Mouse (Mus musculus): ENCODE measurements around the gene Capn6. TPM values are rescaled to one million over a fixed set of nuclear protein-coding genes. Genes with fewer than 3 reads are reported as not detected.
A peak's percentile ranks its signal among the peaks of the same experiment; 100 is the strongest.

Gene Capn6
- 28.3 and 30.1 TPM in 2 replicates for polyA plus RNA-seq (2015; fragmentation: Nextera tagmentation; extraction: Ambion mirVana)

DNA sequence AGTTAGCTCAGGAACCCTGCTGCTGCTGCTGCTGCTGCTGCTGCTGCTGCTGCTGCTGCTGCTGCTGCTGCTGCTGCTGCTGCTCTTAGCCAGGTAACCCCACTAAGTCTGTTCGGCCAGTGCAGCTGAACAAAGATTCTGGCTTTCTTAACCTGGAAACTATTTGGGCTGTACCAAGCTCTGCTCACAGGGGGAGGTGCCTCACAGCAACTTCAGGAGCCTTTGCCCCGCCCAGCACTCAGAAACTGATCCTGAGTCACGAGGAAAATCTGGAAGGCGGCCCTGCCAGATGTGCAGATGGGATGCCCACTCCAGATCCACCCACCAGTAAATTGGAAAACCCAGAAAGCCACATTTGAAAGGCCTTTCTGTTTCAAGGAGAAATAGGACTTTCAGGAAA, at the start of gene Capn6:
Gene Capn6 (minus strand): TSS at position 203 of the 400 bp plus-strand sequence.
- Histone ChIP-seq H3K4me3 (ENCODE audit: low read length) (peak within 1 kb of the TSS; percentile 21), H3K9ac (ENCODE audit: low read depth, low read length) (no peak within 1 kb of the TSS), H3K27me3 (replicated peaks; ENCODE audit: control insufficient read depth, insufficient read depth, low read length) (no peaks in the 10 kb centered on the region), H3K9me3 (ENCODE audit: control insufficient read depth, low read length) (no peaks in the 10 kb centered on the region), H3K4me2 (ENCODE audit: low read depth, low read length) (peak within 1 kb of the TSS; percentile 30), H3K27ac (ENCODE audit: low read length) (no peak within 1 kb of the TSS), H3K36me3 (ENCODE audit: control insufficient read depth, insufficient read depth, low read length) (no peaks in the 10 kb centered on the region), H3K4me1 (ENCODE audit: control insufficient read depth, insufficient read depth, low read length) (no peaks in the 10 kb centered on the region)
- 0 out of 2 replicates have a peak, but pooled peaks have one; percentile 26 for ATAC-seq
- WGBS, result 43% methylated on average over 4 of the region's 4 CpGs

- Histone ChIP-seq H3K27me3 (replicated peaks; ENCODE audit: control insufficient read depth, insufficient read depth, low read length) (no peaks in the 10 kb centered on the region), H3K4me1 (ENCODE audit: control insufficient read depth, insufficient read depth, low read length) (no peaks in the 10 kb centered on the region), H3K4me2 (ENCODE audit: low read depth, low read length) (no peak overlapping the region), H3K9ac (ENCODE audit: low read depth, low read length) (no peak overlapping the region), H3K36me3 (ENCODE audit: control insufficient read depth, insufficient read depth, low read length) (no peaks in the 10 kb centered on the region), H3K27ac (ENCODE audit: low read length) (no peak overlapping the region), H3K9me3 (ENCODE audit: control insufficient read depth, low read length) (no peaks in the 10 kb centered on the region), H3K4me3 (ENCODE audit: low read length) (no peak overlapping the region)
- no peak for ATAC-seq
- WGBS, result 83% methylated on average over 5 of the region's 5 CpGs
Observed at GRCm38 (mm10) chrX:143867129-143867664, 40.0 kb upstream of the Capn6 start.

GRCm38 (mm10) chrX:143851351-143851750, 24.1 kb upstream of the Capn6 start:
- Histone ChIP-seq H3K9me3 (ENCODE audit: control insufficient read depth, low read length) (no peaks in the 10 kb centered on the region), H3K9ac (ENCODE audit: low read depth, low read length) (no peak overlapping the region), H3K27ac (ENCODE audit: low read length) (no peak overlapping the region), H3K4me1 (ENCODE audit: control insufficient read depth, insufficient read depth, low read length) (no peaks in the 10 kb centered on the region), H3K4me3 (ENCODE audit: low read length) (no peak overlapping the region), H3K4me2 (ENCODE audit: low read depth, low read length) (no peak overlapping the region), H3K27me3 (replicated peaks; ENCODE audit: control insufficient read depth, insufficient read depth, low read length) (no peaks in the 10 kb centered on the region), H3K36me3 (ENCODE audit: control insufficient read depth, insufficient read depth, low read length) (no peaks in the 10 kb centered on the region)
- 73% methylated on average over 3 of the region's 3 CpGs for WGBS
- no peak for ATAC-seq

GRCm38 (mm10) chrX:143849969-143850368, 22.8 kb upstream of the Capn6 start:
- H3K27ac ChIP-seq (ENCODE audit: low read length), result no peak overlapping the region
- H3K9ac ChIP-seq (ENCODE audit: low read depth, low read length), result no peak overlapping the region
- H3K27me3 ChIP-seq (replicated peaks; ENCODE audit: control insufficient read depth, insufficient read depth, low read length), result no peaks in the 10 kb centered on the region
- no peaks in the 10 kb centered on the region for H3K9me3 ChIP-seq (ENCODE audit: control insufficient read depth, low read length)
- no peaks in the 10 kb centered on the region for H3K36me3 ChIP-seq (ENCODE audit: control insufficient read depth, insufficient read depth, low read length)
- no peak overlapping the region for H3K4me2 ChIP-seq (ENCODE audit: low read depth, low read length)
- no peak overlapping the region for H3K4me3 ChIP-seq (ENCODE audit: low read length)
- WGBS, result 66% methylated on average over 3 of the region's 3 CpGs
- H3K4me1 ChIP-seq (ENCODE audit: control insufficient read depth, insufficient read depth, low read length), result no peaks in the 10 kb centered on the region
- no peak for ATAC-seq

DNA sequence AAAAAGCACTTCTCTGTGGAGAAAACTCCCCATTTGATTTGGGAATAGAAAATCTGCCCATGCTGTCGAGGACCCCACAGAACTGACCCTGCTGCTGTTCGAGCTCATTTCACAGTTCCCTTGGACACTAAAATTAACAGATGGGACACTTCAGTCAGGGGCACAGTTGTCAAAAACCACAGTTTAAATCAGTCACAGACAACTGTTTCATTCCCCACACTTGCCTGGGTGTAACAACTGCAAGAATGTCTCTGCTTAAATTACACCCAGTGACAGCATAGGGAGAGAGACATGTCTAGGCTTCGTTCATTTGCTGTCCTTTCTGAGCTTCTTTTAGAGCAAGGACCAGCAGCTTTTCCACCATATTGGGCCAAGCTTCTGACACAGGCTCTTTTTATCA, 19.4 kb upstream of the Capn6 start:
- no peak overlapping the region for H3K4me3 ChIP-seq (ENCODE audit: low read length)
- H3K4me2 ChIP-seq (ENCODE audit: low read depth, low read length), result no peak overlapping the region
- H3K36me3 ChIP-seq (ENCODE audit: control insufficient read depth, insufficient read depth, low read length), result no peaks in the 10 kb centered on the region
- H3K4me1 ChIP-seq (ENCODE audit: control insufficient read depth, insufficient read depth, low read length), result no peaks in the 10 kb centered on the region
- no peak overlapping the region for H3K9ac ChIP-seq (ENCODE audit: low read depth, low read length)
- no peaks in the 10 kb centered on the region for H3K27me3 ChIP-seq (replicated peaks; ENCODE audit: control insufficient read depth, insufficient read depth, low read length)
- no peaks in the 10 kb centered on the region for H3K9me3 ChIP-seq (ENCODE audit: control insufficient read depth, low read length)
- H3K27ac ChIP-seq (ENCODE audit: low read length), result no peak overlapping the region
- WGBS, result 79% methylated on average over 3 of the region's 3 CpGs
- ATAC-seq, result no peak

- ATAC-seq, result no peak
- WGBS, result 26% methylated on average over 4 of the region's 4 CpGs
- no peak overlapping the region for H3K9ac ChIP-seq (ENCODE audit: low read depth, low read length)
- no peaks in the 10 kb centered on the region for H3K4me1 ChIP-seq (ENCODE audit: control insufficient read depth, insufficient read depth, low read length)
- peak overlapping the region; percentile 21 for H3K4me3 ChIP-seq (ENCODE audit: low read length)
- no peaks in the 10 kb centered on the region for H3K36me3 ChIP-seq (ENCODE audit: control insufficient read depth, insufficient read depth, low read length)
- peak overlapping the region; percentile 30 for H3K4me2 ChIP-seq (ENCODE audit: low read depth, low read length)
- H3K27ac ChIP-seq (ENCODE audit: low read length), result no peak overlapping the region
- no peaks in the 10 kb centered on the region for H3K27me3 ChIP-seq (replicated peaks; ENCODE audit: control insufficient read depth, insufficient read depth, low read length)
- H3K9me3 ChIP-seq (ENCODE audit: control insufficient read depth, low read length), result no peaks in the 10 kb centered on the region
Observed at GRCm38 (mm10) chrX:143826521-143826920, 693 bp downstream of the Capn6 start.

GRCm38 (mm10) chrX:143818961-143819360, 8.3 kb downstream of the Capn6 start:
- Histone ChIP-seq H3K4me2 (ENCODE audit: low read depth, low read length) (no peak overlapping the region), H3K27me3 (replicated peaks; ENCODE audit: control insufficient read depth, insufficient read depth, low read length) (no peaks in the 10 kb centered on the region), H3K9me3 (ENCODE audit: control insufficient read depth, low read length) (no peaks in the 10 kb centered on the region), H3K36me3 (ENCODE audit: control insufficient read depth, insufficient read depth, low read length) (no peaks in the 10 kb centered on the region), H3K4me3 (ENCODE audit: low read length) (no peak overlapping the region), H3K9ac (ENCODE audit: low read depth, low read length) (no peak overlapping the region), H3K27ac (ENCODE audit: low read length) (no peak overlapping the region), H3K4me1 (ENCODE audit: control insufficient read depth, insufficient read depth, low read length) (no peaks in the 10 kb centered on the region)
- WGBS, result 85% methylated on average over 2 of the region's 2 CpGs
- ATAC-seq, result no peak

GRCm38 (mm10) chrX:143815948-143816347, 11.3 kb downstream of the Capn6 start:
- Histone ChIP-seq H3K4me2 (ENCODE audit: low read depth, low read length) (no peak overlapping the region), H3K4me1 (ENCODE audit: control insufficient read depth, insufficient read depth, low read length) (no peaks in the 10 kb centered on the region), H3K27ac (ENCODE audit: low read length) (no peak overlapping the region), H3K27me3 (replicated peaks; ENCODE audit: control insufficient read depth, insufficient read depth, low read length) (no peaks in the 10 kb centered on the region), H3K9me3 (ENCODE audit: control insufficient read depth, low read length) (no peaks in the 10 kb centered on the region), H3K9ac (ENCODE audit: low read depth, low read length) (no peak overlapping the region), H3K4me3 (ENCODE audit: low read length) (no peak overlapping the region), H3K36me3 (ENCODE audit: control insufficient read depth, insufficient read depth, low read length) (no peaks in the 10 kb centered on the region)
- no peak for ATAC-seq
- WGBS, result 77% methylated on average over 1 of the region's 1 CpGs

- Histone ChIP-seq H3K4me2 (ENCODE audit: low read depth, low read length) (no peak overlapping the region), H3K9me3 (ENCODE audit: control insufficient read depth, low read length) (no peaks in the 10 kb centered on the region), H3K27ac (ENCODE audit: low read length) (no peak overlapping the region), H3K9ac (ENCODE audit: low read depth, low read length) (no peak overlapping the region), H3K27me3 (replicated peaks; ENCODE audit: control insufficient read depth, insufficient read depth, low read length) (no peaks in the 10 kb centered on the region), H3K36me3 (ENCODE audit: control insufficient read depth, insufficient read depth, low read length) (no peaks in the 10 kb centered on the region), H3K4me3 (ENCODE audit: low read length) (no peak overlapping the region), H3K4me1 (ENCODE audit: control insufficient read depth, insufficient read depth, low read length) (no peaks in the 10 kb centered on the region)
- 66% methylated on average over 3 of the region's 3 CpGs for whole genome bisulfite sequencing
- ATAC-seq, result no peak
Observed at GRCm38 (mm10) chrX:143762556-143762955, 64.7 kb downstream of the Capn6 start.
